Mouse (Mus musculus) testis, adult 2 months (tissue): Measurements from ENCODE around the gene Ptgir.

Experiments used
- CTCF ChIP-seq: fragments of 200-500 bp; IDR thresholded peaks from 2 replicates; pipeline ENCODE4 v1.5.1; 2012; ENCODE audit warnings: low read depth, mild to moderate bottlenecking, inconsistent platforms, low read length, moderate library complexity; ENCODE audit not compliant: control insufficient read depth, insufficient read depth, insufficient replicate concordance
- POLR2A ChIP-seq: fragments of 200-500 bp; IDR thresholded peaks from 2 replicates; pipeline ENCODE4 v1.6.1; 2012; ENCODE audit warnings: low read depth, mild to moderate bottlenecking, inconsistent platforms, low read length, moderate library complexity; ENCODE audit not compliant: control insufficient read depth

DNA sequence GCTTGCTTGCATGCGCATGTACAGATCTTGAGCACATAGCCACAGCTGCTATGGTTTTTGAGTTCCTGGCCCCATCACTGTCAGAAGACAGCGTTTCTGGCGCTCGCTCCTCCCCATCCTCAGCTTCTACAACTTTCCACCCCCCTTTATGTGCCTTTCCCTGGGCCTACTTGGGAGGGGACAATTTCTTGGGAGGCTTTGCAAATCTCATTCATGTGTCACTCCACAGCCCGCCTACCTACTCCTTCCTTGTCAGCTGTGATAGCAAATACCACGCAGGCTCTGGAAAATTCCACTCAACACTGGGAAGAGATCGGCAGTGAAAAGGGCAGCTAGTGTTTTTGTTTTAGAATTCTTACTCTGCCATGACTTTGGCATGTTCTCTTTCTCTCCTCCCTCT, 34.0 kb downstream of the Ptgir start:
- TF ChIP-seq POLR2A = no peak
- no peak for TF ChIP-seq CTCF
